Mouse (Mus musculus) fat pad, adult 2 months (tissue): ENCODE measurements at regions not wholly inside any gene's neighbourhood (a gene's known extent, or its start where the extent isn't known, plus 50 kb on each side); places are given as distances from the start of the nearest gene placed in this dataset.

ENCODE experiments used
- DNase-seq: peaks from one replicate; pipeline ENCODE4 v3.0.0-alpha.2; 2011; ENCODE audit warnings: low read depth, low spot score; ENCODE audit errors: extremely low read depth

- no peak for DNase-seq
Observed at GRCm38 (mm10) chr2:106529247-106529646, 163.8 kb upstream of the Mpped2 start.

- no peak for DNase-seq
Observed at GRCm38 (mm10) chr2:106529746-106530145, 163.3 kb upstream of the Mpped2 start.

- no peak for DNase-seq
Observed at GRCm38 (mm10) chr2:106538329-106538728, 154.7 kb upstream of the Mpped2 start.

- DNase-seq = no peak
Observed at GRCm38 (mm10) chr2:106540176-106540575, 152.9 kb upstream of the Mpped2 start.

- no peak for DNase-seq
Observed at GRCm38 (mm10) chr2:106547117-106547516, 146.0 kb upstream of the Mpped2 start.

- no peak for DNase-seq
Observed at GRCm38 (mm10) chr2:106553666-106554065, 139.4 kb upstream of the Mpped2 start.

GRCm38 (mm10) chr2:106561571-106562090, 131.4 kb upstream of the Mpped2 start:
- no peak for DNase-seq

GRCm38 (mm10) chr2:106570226-106570625, 122.8 kb upstream of the Mpped2 start:
- no peak for DNase-seq

- DNase-seq = no peak
Observed at GRCm38 (mm10) chr2:106571346-106571745, 121.7 kb upstream of the Mpped2 start.

GRCm38 (mm10) chr2:106571913-106572312, 121.2 kb upstream of the Mpped2 start:
- no peak for DNase-seq

GRCm38 (mm10) chr2:106576746-106577323, 116.2 kb upstream of the Mpped2 start:
- no peak for DNase-seq

- no peak for DNase-seq
Observed at GRCm38 (mm10) chr2:106578062-106578461, 115.0 kb upstream of the Mpped2 start.

GRCm38 (mm10) chr2:106580663-106581062, 112.4 kb upstream of the Mpped2 start:
- DNase-seq = no peak

- DNase-seq = no peak
Observed at GRCm38 (mm10) chr2:106621251-106621650, 71.8 kb upstream of the Mpped2 start.

GRCm38 (mm10) chr2:106622326-106622725, 70.7 kb upstream of the Mpped2 start:
- DNase-seq = no peak

- DNase-seq = no peak
Observed at GRCm38 (mm10) chr2:106623680-106624079, 69.4 kb upstream of the Mpped2 start.

GRCm38 (mm10) chr2:106631986-106632385, 61.1 kb upstream of the Mpped2 start:
- no peak for DNase-seq
